Mouse (Mus musculus) myocyte (in vitro differentiated cells): ENCODE data around the gene Gmeb2.

ENCODE experiments used
- CEBPB ChIP-seq: IDR thresholded peaks from 2 replicates; pipeline ENCODE4 v1.6.1; 2011; ENCODE audit warnings: mild to moderate bottlenecking, moderate library complexity; ENCODE audit not compliant: poor library complexity, insufficient read depth, severe bottlenecking
- MAX ChIP-seq: IDR thresholded peaks from one replicate; pipeline ENCODE4 v1.6.1; 2011; ENCODE audit warnings: low read depth, mild to moderate bottlenecking, control low read depth
- MYOG ChIP-seq, 3 experiments: IDR thresholded peaks; one replicate each; pipeline ENCODE4 v1.6.1; 2011; ENCODE audit warnings: control low read depth in 2 of 3, low read depth in 2 of 3, mild to moderate bottlenecking in 2 of 3; ENCODE audit not compliant: insufficient read length in 2 of 3, control insufficient read depth in 1 of 3, insufficient read depth in 1 of 3
- POLR2A ChIP-seq: IDR thresholded peaks from one replicate; pipeline ENCODE4 v1.6.1; 2011; ENCODE audit warnings: low read depth, mild to moderate bottlenecking, control low read depth, moderate library complexity; ENCODE audit not compliant: insufficient read length
- REST ChIP-seq: IDR thresholded peaks from one replicate; pipeline ENCODE4 v1.6.1; 2011; ENCODE audit warnings: mild to moderate bottlenecking, control low read depth, moderate library complexity; ENCODE audit not compliant: insufficient read depth, insufficient read length
- SRF ChIP-seq: IDR thresholded peaks from one replicate; pipeline ENCODE4 v1.6.1; 2011; ENCODE audit warnings: low read depth; ENCODE audit not compliant: control insufficient read depth, insufficient read length
- TCF12 ChIP-seq: IDR thresholded peaks from one replicate; pipeline ENCODE4 v1.6.1; 2011; ENCODE audit warnings: mild to moderate bottlenecking, control low read depth; ENCODE audit not compliant: poor library complexity, insufficient read depth, severe bottlenecking

- TF ChIP-seq CEBPB = no peak
- TF ChIP-seq POLR2A = no peak
- no peak for TF ChIP-seq SRF
- no peak for TF ChIP-seq MAX
- TF ChIP-seq TCF12 = no peak
- TF ChIP-seq MYOG (IDR thresholded peaks at IDR 0.05; ENCODE audit: control insufficient read depth in 1 of 3, insufficient read depth in 1 of 3, insufficient read length in 2 of 3, low read depth in 2 of 3) = no peak
- no peak for TF ChIP-seq REST
Observed at GRCm38 (mm10) chr2:181249217-181249616, 38.6 kb downstream of the Gmeb2 start.
